Mouse (Mus musculus) embryonic facial prominence, embryonic 13.5 days (tissue): ENCODE results near the gene Frmd4b. TPM values are rescaled to one million over a fixed set of nuclear protein-coding genes. Genes with fewer than 3 reads are reported as not detected.

Experiments used
- ATAC-seq: fragments of 200-750 bp; cut with Nextera tagmentation; 2 replicates; pipeline ENCODE4 v1.8.0; 2017; ENCODE audit warnings: low read depth; ENCODE audit not compliant: insufficient number of reproducible peaks, insufficient read depth, low FRiP score, low TSS enrichment
- H3K27ac ChIP-seq: fragments of 300-500 bp; sonication (generic); 2 replicates; pipeline ENCODE4 v1.5.1; 2015; ENCODE audit warnings: moderate library complexity, mild to moderate bottlenecking, inconsistent platforms
- H3K27me3 ChIP-seq: fragments of 300-500 bp; sonication (generic); 2 replicates; pipeline ENCODE4 v1.6.1; 2015; ENCODE audit warnings: mild to moderate bottlenecking, inconsistent platforms
- H3K36me3 ChIP-seq: fragments of 300-500 bp; sonication (generic); 2 replicates; pipeline ENCODE4 v1.6.1; 2015; ENCODE audit warnings: mild to moderate bottlenecking, inconsistent platforms
- H3K4me1 ChIP-seq: fragments of 300-500 bp; sonication (generic); 2 replicates; pipeline ENCODE4 v1.6.1; 2015; ENCODE audit warnings: inconsistent platforms
- H3K4me2 ChIP-seq: fragments of 300-500 bp; sonication (generic); 2 replicates; pipeline ENCODE4 v1.6.1; 2015; ENCODE audit warnings: moderate library complexity, mild to moderate bottlenecking, inconsistent platforms
- H3K4me3 ChIP-seq: fragments of 300-500 bp; sonication (generic); 2 replicates; pipeline ENCODE4 v1.5.1; 2015; ENCODE audit warnings: mild to moderate bottlenecking, inconsistent platforms
- H3K9ac ChIP-seq: fragments of 300-500 bp; sonication (generic); 2 replicates; pipeline ENCODE4 v1.6.1; 2015; ENCODE audit warnings: mild to moderate bottlenecking, inconsistent platforms
- H3K9me3 ChIP-seq: fragments of 300-500 bp; sonication (generic); 2 replicates; pipeline ENCODE4 v1.6.1; 2016; ENCODE audit warnings: inconsistent platforms
- WGBS: fragments of 180-500 bp; shearing (Covaris S2); methylation state at CpG from one replicate; pipeline ENCODE4 v1.1.7; 2015; ENCODE audit warnings: mixed read lengths; 5-methylcytosine and 5-hydroxymethylcytosine counted together
- polyA plus RNA-seq: library from polyadenylated mRNA; unstranded; fragments of >200 nt; fragmentation: Nextera tagmentation; extraction: Ambion mirVana; gene quantifications from 2 replicates; pipeline ENCODE4 v1.2.1, GENCODE M21; 2015

The Frmd4b gene
- polyA plus RNA-seq, 1 experiment from 2014 or later: 13.5 TPM

- Histone ChIP-seq H3K9me3 (no peaks in the 10 kb centered on the region), H3K4me2 (no peak overlapping the region), H3K36me3 (no peaks in the 10 kb centered on the region), H3K27me3 (peaks cover 3% of the 10 kb centered on the region; the same call in 1 of the 2 replicates), H3K27ac (no peak overlapping the region; the same call in 1 of the 2 replicates), H3K9ac (no peak overlapping the region), H3K4me1 (peaks cover 18% of the 10 kb centered on the region; the same call in 1 of the 2 replicates), H3K4me3 (no peak overlapping the region)
- ATAC-seq: no peak
- 27% methylated on average over 8 of the region's 8 CpGs for WGBS
These were observed 267.8 kb downstream of the Frmd4b start for GRCm38 (mm10) chr6:97349355-97350138.

GRCm38 (mm10) chr6:97346932-97347331 is 270.4 kb downstream of the Frmd4b start:
- H3K36me3 ChIP-seq: no peaks in the 10 kb centered on the region
- H3K27ac ChIP-seq: no peak overlapping the region
- 91% methylated on average over 1 of the region's 1 CpGs for WGBS
- H3K4me3 ChIP-seq: no peak overlapping the region
- H3K9ac ChIP-seq: no peak overlapping the region
- H3K4me1 ChIP-seq: 0 out of 2 replicates have a peak, but pooled peaks cover 6% of the 10 kb centered on the region
- ATAC-seq: no peak
- H3K4me2 ChIP-seq: no peak overlapping the region
- no peaks in the 10 kb centered on the region for H3K27me3 ChIP-seq
- H3K9me3 ChIP-seq: no peaks in the 10 kb centered on the region

GRCm38 (mm10) chr6:97346527-97346926 is 270.8 kb downstream of the Frmd4b start:
- Histone ChIP-seq H3K27ac (no peak overlapping the region), H3K36me3 (no peaks in the 10 kb centered on the region), H3K4me3 (no peak overlapping the region), H3K4me2 (no peak overlapping the region), H3K27me3 (no peaks in the 10 kb centered on the region), H3K9me3 (no peaks in the 10 kb centered on the region), H3K4me1 (0 out of 2 replicates have a peak, but pooled peaks cover 6% of the 10 kb centered on the region), H3K9ac (no peak overlapping the region)
- ATAC-seq: no peak
- 73% methylated on average over 10 of the region's 10 CpGs for WGBS

GRCm38 (mm10) chr6:97345921-97346320 is 271.4 kb downstream of the Frmd4b start:
- Histone ChIP-seq H3K4me1 (0 out of 2 replicates have a peak, but pooled peaks cover 6% of the 10 kb centered on the region), H3K27ac (no peak overlapping the region), H3K36me3 (no peaks in the 10 kb centered on the region), H3K4me3 (no peak overlapping the region), H3K9me3 (no peaks in the 10 kb centered on the region), H3K9ac (no peak overlapping the region), H3K27me3 (no peaks in the 10 kb centered on the region), H3K4me2 (no peak overlapping the region)
- no peak for ATAC-seq
- 76% methylated on average over 2 of the region's 2 CpGs for WGBS

GRCm38 (mm10) chr6:97342185-97342584 is 275.2 kb downstream of the Frmd4b start:
- H3K4me3 ChIP-seq: no peak overlapping the region
- no peak overlapping the region for H3K4me2 ChIP-seq
- no peaks in the 10 kb centered on the region for H3K9me3 ChIP-seq
- no peak for ATAC-seq
- 88% methylated on average over 5 of the region's 5 CpGs for WGBS
- no peaks in the 10 kb centered on the region for H3K27me3 ChIP-seq
- H3K27ac ChIP-seq: no peak overlapping the region
- no peaks in the 10 kb centered on the region for H3K36me3 ChIP-seq
- H3K4me1 ChIP-seq: no peaks in the 10 kb centered on the region
- H3K9ac ChIP-seq: no peak overlapping the region

GRCm38 (mm10) chr6:97341628-97342027 is 275.7 kb downstream of the Frmd4b start:
- Histone ChIP-seq H3K4me1 (no peaks in the 10 kb centered on the region), H3K27me3 (no peaks in the 10 kb centered on the region), H3K27ac (no peak overlapping the region), H3K36me3 (no peaks in the 10 kb centered on the region), H3K9ac (no peak overlapping the region), H3K9me3 (no peaks in the 10 kb centered on the region), H3K4me3 (no peak overlapping the region), H3K4me2 (no peak overlapping the region)
- WGBS: 86% methylated on average over 1 of the region's 1 CpGs
- ATAC-seq: no peak

GRCm38 (mm10) chr6:97341148-97341547 is 276.2 kb downstream of the Frmd4b start:
- Histone ChIP-seq H3K27ac (no peak overlapping the region), H3K36me3 (no peaks in the 10 kb centered on the region), H3K9me3 (no peaks in the 10 kb centered on the region), H3K4me3 (no peak overlapping the region), H3K4me1 (no peaks in the 10 kb centered on the region), H3K4me2 (no peak overlapping the region), H3K27me3 (no peaks in the 10 kb centered on the region), H3K9ac (no peak overlapping the region)
- no peak for ATAC-seq
- 84% methylated on average over 3 of the region's 3 CpGs for WGBS

- 71% methylated on average over 17 of the region's 17 CpGs for WGBS
- no peak overlapping the region for H3K27ac ChIP-seq
- no peak overlapping the region for H3K4me3 ChIP-seq
- H3K4me2 ChIP-seq: no peak overlapping the region
- no peaks in the 10 kb centered on the region for H3K9me3 ChIP-seq
- no peaks in the 10 kb centered on the region for H3K27me3 ChIP-seq
- H3K9ac ChIP-seq: no peak overlapping the region
- no peak for ATAC-seq
- no peaks in the 10 kb centered on the region for H3K36me3 ChIP-seq
- H3K4me1 ChIP-seq: no peaks in the 10 kb centered on the region
These were observed 277.0 kb downstream of the Frmd4b start for GRCm38 (mm10) chr6:97340211-97340791.

- H3K9ac ChIP-seq: no peak overlapping the region
- H3K9me3 ChIP-seq: no peaks in the 10 kb centered on the region
- ATAC-seq: no peak
- H3K4me3 ChIP-seq: no peak overlapping the region
- H3K27me3 ChIP-seq: no peaks in the 10 kb centered on the region
- H3K36me3 ChIP-seq: no peaks in the 10 kb centered on the region
- H3K4me2 ChIP-seq: no peak overlapping the region
- 25% methylated on average over 5 of the region's 5 CpGs for WGBS
- H3K4me1 ChIP-seq: no peaks in the 10 kb centered on the region
- H3K27ac ChIP-seq: no peak overlapping the region
These were observed 278.1 kb downstream of the Frmd4b start for GRCm38 (mm10) chr6:97339271-97339681.

GRCm38 (mm10) chr6:97338843-97339242 is 278.5 kb downstream of the Frmd4b start:
- no peak overlapping the region for H3K4me2 ChIP-seq
- H3K9me3 ChIP-seq: no peaks in the 10 kb centered on the region
- H3K4me3 ChIP-seq: no peak overlapping the region
- H3K27ac ChIP-seq: no peak overlapping the region
- ATAC-seq: no peak
- H3K9ac ChIP-seq: no peak overlapping the region
- H3K4me1 ChIP-seq: no peaks in the 10 kb centered on the region
- WGBS: 39% methylated on average over 4 of the region's 4 CpGs
- no peaks in the 10 kb centered on the region for H3K27me3 ChIP-seq
- no peaks in the 10 kb centered on the region for H3K36me3 ChIP-seq

- 82% methylated on average over 3 of the region's 3 CpGs for WGBS
- Histone ChIP-seq H3K4me2 (no peak overlapping the region), H3K36me3 (no peaks in the 10 kb centered on the region), H3K9me3 (no peaks in the 10 kb centered on the region), H3K9ac (no peak overlapping the region), H3K4me3 (no peak overlapping the region), H3K27me3 (no peaks in the 10 kb centered on the region), H3K27ac (no peak overlapping the region), H3K4me1 (no peaks in the 10 kb centered on the region)
- ATAC-seq: no peak
These were observed 284.0 kb downstream of the Frmd4b start for GRCm38 (mm10) chr6:97333323-97333722.

- no peak overlapping the region for H3K4me3 ChIP-seq
- 68% methylated on average over 4 of the region's 4 CpGs for WGBS
These were observed 293.4 kb downstream of the Frmd4b start for GRCm38 (mm10) chr6:97323951-97324350.

More at GRCm38 (mm10) chr6:97323951-97324350, 293.4 kb downstream of the Frmd4b start:
- no peaks in the 10 kb centered on the region for H3K27me3 ChIP-seq
- no peak overlapping the region for H3K27ac ChIP-seq
- H3K36me3 ChIP-seq: no peaks in the 10 kb centered on the region; the same call in none of the 2 replicates
- H3K9me3 ChIP-seq: no peaks in the 10 kb centered on the region
- no peaks in the 10 kb centered on the region for H3K4me1 ChIP-seq
- no peak overlapping the region for H3K4me2 ChIP-seq
- no peak for ATAC-seq
- H3K9ac ChIP-seq: no peak overlapping the region
